Comparison of ENCODE assay signal across 16 mouse cellular contexts in genomic region chr5:103835471-103836147, GRCm38 (mm10).
A peak's percentile ranks its signal among the peaks of the same experiment; 100 is the strongest.
DNase-seq lines count a peak whose midpoint lies in the region; ATAC-seq lines count a peak whose summit lies in the region.
"Had no signal": no experiment of that assay in that cellular context is flagged by ENCODE, and none has a peak within 500 bp of the region (broad histone marks: within the 10 kb centered on the region; RNA-seq: fewer than 3 reads in every experiment).

No protein-coding gene starts in this region.

- H3K27ac ChIP-seq in heart, embryonic 10.5 days, result 0 out of 2 replicates have a peak overlapping the region, but pooled peaks have one; percentile 37
- H3K27ac ChIP-seq in heart, embryonic 11.5 days (ENCODE audit: low read depth, low read length), result no peak overlapping the region
- no peak overlapping the region for H3K27ac ChIP-seq in midbrain, embryonic 13.5 days
- no peak overlapping the region for H3K27ac ChIP-seq in midbrain, embryonic 10.5 days (replicated peaks)
- H3K27ac ChIP-seq: hindbrain, embryonic 15.5 days; layer of hippocampus, adult 2 months; left cerebral cortex, adult 2 months had no signal

- no peaks in the 10 kb centered on the region for H3K9me3 ChIP-seq in heart, embryonic 10.5 days
- no peaks in the 10 kb centered on the region for H3K9me3 ChIP-seq in heart, embryonic 11.5 days (replicated peaks; ENCODE audit: control insufficient read depth, low read length)
- H3K9me3 ChIP-seq in midbrain, embryonic 13.5 days, result no peaks in the 10 kb centered on the region
- no peaks in the 10 kb centered on the region for H3K9me3 ChIP-seq in midbrain, embryonic 10.5 days (replicated peaks)
- H3K9me3 ChIP-seq: hindbrain, embryonic 15.5 days; megakaryocyte, embryonic 14.5 days had no signal

- peaks cover 14% of the 10 kb centered on the region for H3K36me3 ChIP-seq in heart, embryonic 10.5 days
- peaks cover 7% of the 10 kb centered on the region; the same call in 1 of the 2 replicates for H3K36me3 ChIP-seq in heart, embryonic 11.5 days (ENCODE audit: control insufficient read depth, insufficient read depth, low read length)
- peaks cover 8% of the 10 kb centered on the region for H3K36me3 ChIP-seq in midbrain, embryonic 13.5 days
- peaks cover 23% of the 10 kb centered on the region for H3K36me3 ChIP-seq in midbrain, embryonic 10.5 days
- H3K36me3 ChIP-seq: hindbrain, embryonic 15.5 days had no signal

- 77% methylated on average over 15 of the region's 15 CpGs for WGBS in heart, embryonic 10.5 days
- WGBS in heart, embryonic 11.5 days (ENCODE audit: insufficient replicate concordance), result 77% methylated on average over 15 of the region's 15 CpGs
- WGBS in midbrain, embryonic 13.5 days, result 78% methylated on average over 15 of the region's 15 CpGs
- 89% methylated on average over 15 of the region's 15 CpGs for WGBS in midbrain, embryonic 10.5 days

- H3K4me1 ChIP-seq in heart, embryonic 10.5 days, result peaks cover 47% of the 10 kb centered on the region
- H3K4me1 ChIP-seq in heart, embryonic 11.5 days (ENCODE audit: control insufficient read depth, insufficient read depth, low read length), result peaks cover 28% of the 10 kb centered on the region
- H3K4me1 ChIP-seq in midbrain, embryonic 13.5 days (replicated peaks), result 0 out of 2 replicates have a peak, but pooled peaks cover 6% of the 10 kb centered on the region
- H3K4me1 ChIP-seq in midbrain, embryonic 10.5 days, result peaks cover 8% of the 10 kb centered on the region

- DNase-seq in heart, embryonic 10.5 days (ENCODE audit: low spot score), result no peak
- DNase-seq in midbrain, embryonic 10.5 days (ENCODE audit: low spot score), result no peak
- peak; percentile 63 to 73 for DNase-seq in kidney, adult 8-10 months
- peak; percentile 69 to 74 for DNase-seq in kidney, postnatal 36 days
- no peak for DNase-seq in spleen, postnatal 36 days (ENCODE audit: low spot score in 2 of 2)
- DNase-seq: cerebellum, adult 8-10 months; gastrocnemius, postnatal 25 days; liver; right cerebral cortex, postnatal 14 days had no signal

- no peak for ATAC-seq in heart, embryonic 11.5 days (replicated peaks; ENCODE audit: insufficient number of reproducible peaks, low FRiP score, low TSS enrichment)
- ATAC-seq in midbrain, embryonic 13.5 days, result 0 out of 2 replicates have a peak, but pooled peaks have one; percentile 43
- ATAC-seq: lung, postnatal 0 days had no signal

- H3K9ac ChIP-seq in heart, embryonic 11.5 days (ENCODE audit: low read depth, low read length), result no peak overlapping the region
- H3K9ac ChIP-seq in midbrain, embryonic 13.5 days (replicated peaks), result no peak overlapping the region
- H3K9ac ChIP-seq: hindbrain, embryonic 15.5 days had no signal

- H3K4me3 ChIP-seq in heart, embryonic 10.5 days, result no peak overlapping the region
- H3K4me3 ChIP-seq in heart, embryonic 11.5 days (ENCODE audit: low read depth, low read length), result no peak overlapping the region
- H3K4me3 ChIP-seq in midbrain, embryonic 13.5 days (replicated peaks), result no peak overlapping the region
- H3K4me3 ChIP-seq in midbrain, embryonic 10.5 days, result no peak overlapping the region
- H3K4me3 ChIP-seq: hindbrain, embryonic 15.5 days; layer of hippocampus, adult 2 months; left cerebral cortex, adult 2 months; megakaryocyte, embryonic 14.5 days had no signal

- H3K4me2 ChIP-seq in heart, embryonic 11.5 days, result no peak overlapping the region
- H3K4me2 ChIP-seq in midbrain, embryonic 13.5 days (replicated peaks), result no peak overlapping the region
- H3K4me2 ChIP-seq: hindbrain, embryonic 15.5 days had no signal

- H3K27me3 ChIP-seq in heart, embryonic 10.5 days (ENCODE audit: insufficient read depth, poor library complexity, severe bottlenecking), result no peaks in the 10 kb centered on the region
- H3K27me3 ChIP-seq in heart, embryonic 11.5 days (ENCODE audit: control insufficient read depth, insufficient read depth, low read length), result no peaks in the 10 kb centered on the region; the same call in 1 of the 2 replicates
- no peaks in the 10 kb centered on the region for H3K27me3 ChIP-seq in midbrain, embryonic 13.5 days
- H3K27me3 ChIP-seq in midbrain, embryonic 10.5 days (ENCODE audit: low read depth, poor library complexity, severe bottlenecking), result no peaks in the 10 kb centered on the region
- H3K27me3 ChIP-seq: hindbrain, embryonic 15.5 days; megakaryocyte, embryonic 14.5 days had no signal

Comparison
In these comparisons a context has a peak if more than half of its experiments do, and no peak if none do; other contexts are left out.
1. DNase-seq: peak in kidney, adult 8-10 months (2 of 2) and kidney, postnatal 36 days (2 of 2); none in heart, embryonic 10.5 days (single experiment), midbrain, embryonic 10.5 days (single experiment) and spleen, postnatal 36 days (0 of 2).